Mouse (Mus musculus): Measurements from ENCODE around the gene Ppie.

GRCm38 (mm10) chr4:123093869-123094268 lies 45.9 kb downstream of the Ppie start:
- TF ChIP-seq ETS1 (IDR thresholded peaks at IDR 0.05; ENCODE audit: low read depth, low read length), result no peak
- no peak for TF ChIP-seq CTCF (IDR thresholded peaks at IDR 0.05 in 2 of 3, conservative IDR thresholded peaks at IDR 0.05 in 1 of 3; ENCODE audit: control insufficient read depth in 1 of 3, insufficient read depth in 1 of 3, low read depth in 2 of 3, low read length in 3 of 3, poor library complexity in 1 of 3, severe bottlenecking in 1 of 3)
- TF ChIP-seq POLR2A (IDR thresholded peaks at IDR 0.05; ENCODE audit: control insufficient read depth in 1 of 2, insufficient read depth in 1 of 2, low read depth in 1 of 2, low read length in 2 of 2, poor library complexity in 1 of 2), result no peak
- no peak for TF ChIP-seq TBP (IDR thresholded peaks at IDR 0.05; ENCODE audit: low read depth, low read length)
- TF ChIP-seq E2F4 (IDR thresholded peaks at IDR 0.05; ENCODE audit: borderline replicate concordance, low read depth, low read length), result no peak
- no peak for TF ChIP-seq EP300 (IDR thresholded peaks at IDR 0.05; ENCODE audit: low read depth in 1 of 2, low read length in 2 of 2)
- no peak for TF ChIP-seq MXI1 (IDR thresholded peaks at IDR 0.05; ENCODE audit: low read depth, low read length)
- TF ChIP-seq RAD21 (IDR thresholded peaks at IDR 0.05; ENCODE audit: low read depth, low read length), result no peak
